Mouse (Mus musculus): ENCODE results near the gene Coa5.

The Coa5 gene

GRCm38 (mm10) chr1:37368125-37368524 is 61.8 kb downstream of the Coa5 start:
- DNase-seq (ENCODE audit: low read depth, low spot score): no peak
